Mouse (Mus musculus) lung, adult 2 months (tissue): Measurements from ENCODE around the gene Paqr3.

Source experiments
- CTCF ChIP-seq: fragments of 200-500 bp; IDR thresholded peaks from 2 replicates; pipeline ENCODE4 v1.5.1; 2011; ENCODE audit warnings: mild to moderate bottlenecking, low read length, control low read depth; ENCODE audit not compliant: insufficient read depth
- POLR2A ChIP-seq: fragments of 200-500 bp; IDR thresholded peaks from 2 replicates; pipeline ENCODE4 v1.6.1; 2011; ENCODE audit warnings: low read depth, mild to moderate bottlenecking, control low read depth, low read length, borderline replicate concordance; ENCODE audit errors: extremely low read depth

GRCm38 (mm10) chr5:97062041-97062440, 49.4 kb downstream of the Paqr3 start:
- TF ChIP-seq CTCF (no peak), POLR2A (no peak)
